Mouse (Mus musculus): ENCODE measurements around the gene Ddi2. TPM values are rescaled to one million over a fixed set of nuclear protein-coding genes. Genes with fewer than 3 reads are reported as not detected.

The Ddi2 gene
- polyA plus RNA-seq, 1 experiment from 2014 or later = 11.9 TPM

DNA sequence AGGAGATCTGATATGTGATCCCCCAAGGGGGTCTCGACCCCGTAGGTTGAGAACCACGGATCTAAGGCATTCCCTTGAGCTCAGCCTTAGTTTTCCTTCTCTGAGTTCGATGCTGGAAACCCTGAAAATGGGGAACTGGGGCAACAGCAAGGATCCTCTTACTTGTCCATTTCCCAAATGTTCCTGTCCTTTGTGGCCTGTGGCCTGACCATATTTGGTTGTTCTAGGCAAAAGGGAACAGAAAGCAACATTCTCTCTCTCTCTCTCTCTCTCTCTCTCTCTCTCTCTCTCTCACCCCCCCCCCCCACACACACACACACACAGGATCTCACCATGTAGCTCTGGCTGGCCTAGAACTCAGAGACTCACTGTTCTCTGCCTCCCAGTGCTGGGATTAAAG is 13.6 kb upstream of the Ddi2 start:
- Histone ChIP-seq H3K36me3 (no peaks in the 10 kb centered on the region), H3K9me3 (replicated peaks) (no peaks in the 10 kb centered on the region), H3K27me3 (replicated peaks) (no peaks in the 10 kb centered on the region), H3K4me1 (peaks cover 13% of the 10 kb centered on the region), H3K4me3 (replicated peaks) (no peak overlapping the region), H3K4me2 (no peak overlapping the region), H3K9ac (replicated peaks) (no peak overlapping the region), H3K27ac (replicated peaks) (no peak overlapping the region)
- ATAC-seq (ENCODE audit: low FRiP score) = no peak
- 83% methylated on average over 4 of the region's 4 CpGs for WGBS

DNA sequence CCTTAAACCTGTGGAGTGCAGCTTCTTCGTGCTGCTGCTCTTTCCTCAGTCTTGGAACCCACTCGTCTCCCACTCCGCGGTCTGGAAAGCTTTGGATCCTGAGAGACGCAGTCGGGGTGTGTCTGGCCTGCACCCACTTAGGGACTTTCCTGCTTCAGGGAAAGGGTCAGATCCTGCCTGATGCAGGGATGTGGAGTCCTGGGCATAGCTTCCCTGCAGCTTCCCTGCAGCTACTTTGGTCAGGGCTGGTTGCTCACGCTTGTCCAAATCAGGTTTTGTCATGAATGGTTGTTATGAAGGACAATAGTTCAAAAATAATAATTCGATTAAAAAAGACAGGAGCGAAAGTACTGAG is 12.0 kb upstream of the Ddi2 start:
- ATAC-seq (ENCODE audit: low FRiP score) = no peak; the same call in 1 of the 2 replicates
- peak overlapping the region; percentile 54 for H3K9ac ChIP-seq (replicated peaks)

DNA sequence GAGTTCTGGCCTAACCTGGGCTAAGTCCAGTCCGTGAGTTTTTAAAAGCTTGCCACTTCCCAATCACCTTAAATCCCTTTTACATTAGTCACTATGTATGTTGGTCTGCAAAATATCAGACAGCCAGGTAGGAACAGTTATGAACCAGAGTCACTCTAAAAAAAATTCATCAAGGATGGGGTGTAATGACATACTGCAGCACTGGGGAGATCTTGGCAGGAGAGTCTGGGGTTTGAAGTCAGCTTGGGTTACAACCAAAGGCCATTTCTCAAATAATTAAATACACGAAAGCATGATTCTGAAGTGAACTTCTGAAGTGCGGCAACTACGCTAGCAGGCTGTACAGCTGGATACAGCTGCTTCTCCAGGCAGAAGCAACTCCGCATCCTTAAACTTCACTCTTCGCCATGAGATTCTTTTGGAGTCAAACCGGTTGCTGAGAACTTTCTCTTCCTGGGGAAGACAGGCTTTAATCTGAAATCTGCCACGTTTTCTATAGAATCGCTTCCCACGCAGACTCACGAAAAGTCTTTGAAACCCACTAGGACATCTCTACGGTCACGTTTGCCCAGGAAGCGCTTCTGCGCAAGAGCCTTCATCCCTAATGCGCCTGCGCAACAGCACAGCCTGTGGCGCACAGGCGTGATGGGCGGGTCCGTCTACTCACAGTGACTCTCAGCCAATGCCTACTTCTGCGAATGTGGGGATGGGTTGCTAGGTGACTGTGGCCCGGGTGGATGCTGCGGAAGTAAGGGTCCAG is 11.4 kb upstream of the Ddi2 start:
- H3K27ac ChIP-seq (replicated peaks) = peak overlapping the region; percentile 72
- peak overlapping the region; percentile 54 for H3K9ac ChIP-seq (replicated peaks)
- H3K9me3 ChIP-seq (replicated peaks) = no peaks in the 10 kb centered on the region
- ATAC-seq (ENCODE audit: low FRiP score) = peak; percentile 98
- H3K4me2 ChIP-seq = peak overlapping the region; percentile 84
- H3K36me3 ChIP-seq = no peaks in the 10 kb centered on the region
- H3K4me1 ChIP-seq = peaks cover 13% of the 10 kb centered on the region
- H3K27me3 ChIP-seq (replicated peaks) = no peaks in the 10 kb centered on the region
- peak overlapping the region; percentile 48 for H3K4me3 ChIP-seq (replicated peaks)
- 7% methylated on average over 24 of the region's 24 CpGs for WGBS

More for the DNA sequence above, 12.0 kb upstream of the Ddi2 start:
- Histone ChIP-seq H3K4me3 (replicated peaks) (peak overlapping the region; percentile 48), H3K27ac (replicated peaks) (peak overlapping the region; percentile 64), H3K4me1 (peaks cover 13% of the 10 kb centered on the region), H3K9me3 (replicated peaks) (no peaks in the 10 kb centered on the region), H3K4me2 (peak overlapping the region; percentile 84), H3K36me3 (no peaks in the 10 kb centered on the region), H3K27me3 (replicated peaks) (no peaks in the 10 kb centered on the region)
- 28% methylated on average over 9 of the region's 9 CpGs for WGBS

DNA sequence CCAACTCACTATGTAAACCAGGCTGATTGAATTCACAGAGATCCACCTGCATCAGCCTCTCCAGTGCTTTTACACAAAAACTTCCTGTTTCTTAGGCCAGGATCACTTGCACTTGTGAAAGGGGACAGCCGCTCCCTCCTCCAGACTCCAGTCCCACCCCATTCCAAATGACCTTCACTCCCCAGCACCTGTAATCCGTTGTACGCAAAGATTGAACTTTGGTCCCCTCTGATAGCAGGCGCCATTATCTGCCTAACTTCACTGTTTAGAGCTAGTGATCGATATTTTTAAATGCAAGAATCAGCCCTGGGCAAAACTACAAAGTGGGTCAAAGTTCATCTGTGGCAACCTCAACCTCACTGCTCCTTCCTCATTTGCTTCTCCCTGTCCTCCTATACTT is 8.5 kb upstream of the Ddi2 start:
- Histone ChIP-seq H3K4me3 (replicated peaks) (no peak overlapping the region), H3K9ac (replicated peaks) (no peak overlapping the region), H3K4me1 (peaks cover 13% of the 10 kb centered on the region), H3K9me3 (replicated peaks) (no peaks in the 10 kb centered on the region), H3K36me3 (no peaks in the 10 kb centered on the region), H3K27me3 (replicated peaks) (no peaks in the 10 kb centered on the region), H3K27ac (replicated peaks) (no peak overlapping the region), H3K4me2 (no peak overlapping the region)
- 85% methylated on average over 5 of the region's 5 CpGs for WGBS
- ATAC-seq (ENCODE audit: low FRiP score) = no peak

DNA sequence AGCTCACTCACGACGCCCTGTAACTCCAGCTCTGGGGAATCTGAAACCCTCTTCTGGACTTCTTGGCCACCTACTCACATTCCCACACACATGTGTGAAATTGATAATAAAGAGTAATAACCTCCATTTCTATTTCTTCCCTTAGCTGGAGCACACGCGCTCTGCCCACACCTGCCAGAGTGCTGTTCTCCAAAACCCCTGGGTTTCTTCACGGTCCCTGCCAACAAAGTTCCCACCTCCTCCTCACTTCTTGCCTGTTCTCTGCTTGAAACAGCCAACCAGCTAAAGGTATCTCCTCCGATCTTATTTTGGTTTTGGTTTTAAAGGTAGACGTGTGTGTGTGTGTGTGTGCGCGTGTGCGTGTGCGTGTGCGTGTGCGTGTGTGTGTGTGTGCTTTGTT is 7.2 kb upstream of the Ddi2 start:
- no peaks in the 10 kb centered on the region for H3K36me3 ChIP-seq
- no peak overlapping the region for H3K9ac ChIP-seq (replicated peaks)
- 87% methylated on average over 13 of the region's 13 CpGs for WGBS
- no peak overlapping the region for H3K4me2 ChIP-seq
- peaks cover 11% of the 10 kb centered on the region for H3K4me1 ChIP-seq
- ATAC-seq (ENCODE audit: low FRiP score) = no peak
- H3K4me3 ChIP-seq (replicated peaks) = no peak overlapping the region
- H3K9me3 ChIP-seq (replicated peaks) = no peaks in the 10 kb centered on the region
- H3K27ac ChIP-seq (replicated peaks) = no peak overlapping the region
- no peaks in the 10 kb centered on the region for H3K27me3 ChIP-seq (replicated peaks)

DNA sequence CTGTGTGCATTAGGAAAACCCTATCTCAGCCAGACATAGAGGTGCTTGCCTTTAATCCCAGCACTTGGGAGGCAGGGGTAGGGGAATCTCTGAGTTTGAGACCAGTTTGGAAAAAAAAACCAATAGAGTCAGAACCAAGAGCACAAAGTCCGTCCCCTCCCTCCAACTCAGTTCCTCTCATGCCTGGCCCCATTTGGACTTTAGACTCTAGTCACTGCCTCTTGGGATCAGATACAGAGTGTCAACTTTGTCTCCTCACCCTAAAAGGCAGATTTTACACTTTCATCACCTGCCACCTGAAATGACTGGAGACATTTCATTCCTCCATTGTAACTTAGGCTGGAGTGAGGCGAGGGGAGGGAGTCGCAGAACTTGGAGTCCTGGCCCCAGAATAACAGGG is 6.0 kb upstream of the Ddi2 start:
- H3K9ac ChIP-seq (replicated peaks) = no peak overlapping the region
- 91% methylated on average over 3 of the region's 3 CpGs for WGBS
- H3K27ac ChIP-seq (replicated peaks) = no peak overlapping the region
- no peak for ATAC-seq (ENCODE audit: low FRiP score)
- no peaks in the 10 kb centered on the region for H3K9me3 ChIP-seq (replicated peaks)
- H3K4me3 ChIP-seq (replicated peaks) = no peak overlapping the region
- no peak overlapping the region for H3K4me2 ChIP-seq
- peaks cover 2% of the 10 kb centered on the region for H3K4me1 ChIP-seq
- no peaks in the 10 kb centered on the region for H3K36me3 ChIP-seq
- H3K27me3 ChIP-seq (replicated peaks) = no peaks in the 10 kb centered on the region

DNA sequence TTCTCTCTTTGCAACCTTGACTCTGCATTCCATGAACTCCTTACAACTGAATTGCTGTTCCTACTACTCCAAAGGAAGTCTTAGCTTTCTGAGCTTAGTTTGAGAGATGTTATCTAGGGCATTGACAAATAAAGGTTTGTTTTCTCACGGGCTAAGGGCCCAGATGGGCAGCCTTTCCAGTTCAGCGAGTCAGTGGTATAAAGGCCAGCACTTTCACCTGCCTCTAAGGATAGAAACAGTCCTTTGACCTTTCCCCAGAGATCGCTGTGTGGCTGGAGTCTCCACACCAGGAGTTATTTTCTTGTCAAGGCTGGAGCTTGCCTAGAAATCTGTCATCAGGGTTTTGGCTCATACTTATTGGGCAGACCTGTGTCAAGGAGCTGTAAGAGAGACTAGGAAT is 2.5 kb upstream of the Ddi2 start:
- Histone ChIP-seq H3K9me3 (replicated peaks) (no peaks in the 10 kb centered on the region), H3K4me1 (peaks cover 27% of the 10 kb centered on the region), H3K4me2 (no peak overlapping the region), H3K36me3 (no peaks in the 10 kb centered on the region), H3K27me3 (replicated peaks) (no peaks in the 10 kb centered on the region), H3K4me3 (replicated peaks) (no peak overlapping the region), H3K9ac (replicated peaks) (no peak overlapping the region), H3K27ac (replicated peaks) (no peak overlapping the region)
- no peak for ATAC-seq (ENCODE audit: low FRiP score)
- WGBS = 69% methylated on average over 3 of the region's 3 CpGs

DNA sequence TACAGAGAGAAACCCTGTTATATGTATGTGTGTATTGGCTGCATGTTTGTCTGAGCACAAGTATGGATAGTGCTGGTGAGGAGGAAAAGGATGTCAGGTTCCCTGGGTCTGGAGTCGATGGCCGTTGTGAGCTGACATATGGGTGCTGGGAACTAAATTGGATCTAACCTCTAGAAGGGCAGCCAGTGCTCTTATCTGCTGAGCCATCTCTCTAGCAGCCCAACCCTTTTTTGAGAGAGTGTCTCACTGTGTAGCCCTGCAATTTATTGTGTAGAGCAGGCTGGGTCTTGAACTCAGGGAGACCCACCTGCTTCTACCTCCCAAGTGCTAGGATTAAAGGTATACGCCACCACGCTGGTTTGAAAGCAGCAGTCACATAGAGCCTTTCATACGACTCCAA is 2.1 kb upstream of the Ddi2 start:
- peaks cover 27% of the 10 kb centered on the region for H3K4me1 ChIP-seq
- no peak overlapping the region for H3K4me2 ChIP-seq
- peaks cover 3% of the 10 kb centered on the region; the same call in 1 of the 2 replicates for H3K36me3 ChIP-seq
- no peak overlapping the region for H3K27ac ChIP-seq (replicated peaks)
- H3K9me3 ChIP-seq (replicated peaks) = no peaks in the 10 kb centered on the region
- 88% methylated on average over 5 of the region's 5 CpGs for WGBS
- no peak overlapping the region for H3K9ac ChIP-seq (replicated peaks)
- H3K27me3 ChIP-seq (replicated peaks) = no peaks in the 10 kb centered on the region
- no peak overlapping the region for H3K4me3 ChIP-seq (replicated peaks)
- ATAC-seq (ENCODE audit: low FRiP score) = no peak

DNA sequence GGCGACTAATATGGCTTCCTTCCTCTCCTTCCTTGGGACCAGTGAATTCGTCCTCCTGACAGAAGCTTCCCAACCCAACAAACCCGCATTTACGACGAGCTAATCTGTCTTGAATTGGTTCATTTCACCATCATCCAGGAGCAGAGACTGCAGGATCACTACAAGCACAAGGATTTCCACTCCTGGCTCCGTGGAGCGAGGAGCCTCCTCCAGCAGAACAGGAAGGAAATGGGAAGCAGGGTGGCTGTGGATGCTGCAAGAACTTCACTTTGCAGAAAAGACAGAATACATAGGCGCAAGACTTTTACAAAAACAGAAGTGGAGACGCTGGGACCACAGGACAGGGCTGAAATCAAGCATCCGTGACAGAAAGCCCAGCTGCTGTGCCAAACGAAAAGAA is 1.4 kb upstream of the Ddi2 start:
- WGBS = 61% methylated on average over 11 of the region's 11 CpGs
- no peak overlapping the region for H3K27ac ChIP-seq (replicated peaks)
- H3K4me2 ChIP-seq = no peak overlapping the region
- no peak for ATAC-seq (ENCODE audit: low FRiP score)
- peaks cover 27% of the 10 kb centered on the region for H3K4me1 ChIP-seq
- H3K9me3 ChIP-seq (replicated peaks) = no peaks in the 10 kb centered on the region
- H3K4me3 ChIP-seq (replicated peaks) = no peak overlapping the region
- no peaks in the 10 kb centered on the region for H3K27me3 ChIP-seq (replicated peaks)
- no peak overlapping the region for H3K9ac ChIP-seq (replicated peaks)
- H3K36me3 ChIP-seq = peaks cover 10% of the 10 kb centered on the region; the same call in 1 of the 2 replicates

DNA sequence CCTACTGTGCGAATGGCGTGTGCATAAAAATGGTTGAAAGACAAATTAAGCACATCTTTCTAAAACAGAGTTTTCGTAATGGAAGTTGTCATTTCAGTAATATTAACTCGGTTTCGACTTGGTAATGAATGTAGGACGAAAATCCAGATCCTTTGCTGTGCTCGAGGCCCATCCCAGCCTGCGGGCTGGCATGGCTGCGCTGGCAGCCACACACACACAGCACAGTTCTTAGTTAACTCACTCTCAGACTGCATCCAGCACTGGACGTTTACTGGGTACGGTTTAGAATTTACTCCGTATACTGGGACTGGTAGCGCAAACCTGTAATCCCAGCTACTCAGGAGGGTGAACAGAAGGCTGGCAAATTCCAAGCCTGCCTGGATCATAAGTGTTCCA is 452 bp upstream of the Ddi2 start:
- H3K9me3 ChIP-seq (replicated peaks) = no peaks in the 10 kb centered on the region
- peak overlapping the region; percentile 93 for H3K27ac ChIP-seq (replicated peaks)
- H3K9ac ChIP-seq (replicated peaks) = peak overlapping the region; percentile 99
- H3K4me3 ChIP-seq (replicated peaks) = peak overlapping the region; percentile 100
- peak; percentile 83 for ATAC-seq (ENCODE audit: low FRiP score)
- WGBS = 7% methylated on average over 13 of the region's 13 CpGs
- H3K4me2 ChIP-seq = peak overlapping the region; percentile 82
- H3K36me3 ChIP-seq = peaks cover 10% of the 10 kb centered on the region; the same call in 1 of the 2 replicates
- H3K4me1 ChIP-seq = peaks cover 27% of the 10 kb centered on the region
- no peaks in the 10 kb centered on the region for H3K27me3 ChIP-seq (replicated peaks)

DNA sequence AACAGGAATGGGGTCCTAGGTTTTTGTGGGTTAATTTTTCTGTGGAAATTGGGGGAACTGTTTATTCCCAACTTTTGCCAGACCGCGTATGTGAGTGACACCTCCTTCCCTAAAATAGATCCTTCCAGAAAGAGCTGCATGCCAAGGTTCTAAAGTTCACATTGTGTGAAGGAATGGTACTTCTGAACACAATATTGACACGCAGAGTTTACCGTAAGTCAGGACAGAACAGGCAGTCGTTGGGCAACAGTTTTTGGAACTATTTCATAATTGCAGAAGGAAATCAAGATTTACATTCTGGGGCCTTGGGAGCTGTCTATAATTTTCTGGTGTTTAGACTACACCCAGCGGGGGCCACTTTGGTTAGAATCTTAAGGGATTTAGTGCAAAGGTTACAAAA is 1.3 kb downstream of the Ddi2 start:
- 0 out of 2 replicates have a peak overlapping the region, but pooled peaks have one; percentile 99 for H3K9ac ChIP-seq (replicated peaks)
- H3K4me1 ChIP-seq = peaks cover 27% of the 10 kb centered on the region
- peak overlapping the region; percentile 82 for H3K4me2 ChIP-seq
- WGBS = 78% methylated on average over 6 of the region's 6 CpGs
- no peak for ATAC-seq (ENCODE audit: low FRiP score)
- H3K27ac ChIP-seq (replicated peaks) = no peak overlapping the region; the same call in 1 of the 2 replicates
- peak overlapping the region; percentile 100 for H3K4me3 ChIP-seq (replicated peaks)
- peaks cover 10% of the 10 kb centered on the region; the same call in 1 of the 2 replicates for H3K36me3 ChIP-seq
- H3K9me3 ChIP-seq (replicated peaks) = no peaks in the 10 kb centered on the region
- H3K27me3 ChIP-seq (replicated peaks) = no peaks in the 10 kb centered on the region

DNA sequence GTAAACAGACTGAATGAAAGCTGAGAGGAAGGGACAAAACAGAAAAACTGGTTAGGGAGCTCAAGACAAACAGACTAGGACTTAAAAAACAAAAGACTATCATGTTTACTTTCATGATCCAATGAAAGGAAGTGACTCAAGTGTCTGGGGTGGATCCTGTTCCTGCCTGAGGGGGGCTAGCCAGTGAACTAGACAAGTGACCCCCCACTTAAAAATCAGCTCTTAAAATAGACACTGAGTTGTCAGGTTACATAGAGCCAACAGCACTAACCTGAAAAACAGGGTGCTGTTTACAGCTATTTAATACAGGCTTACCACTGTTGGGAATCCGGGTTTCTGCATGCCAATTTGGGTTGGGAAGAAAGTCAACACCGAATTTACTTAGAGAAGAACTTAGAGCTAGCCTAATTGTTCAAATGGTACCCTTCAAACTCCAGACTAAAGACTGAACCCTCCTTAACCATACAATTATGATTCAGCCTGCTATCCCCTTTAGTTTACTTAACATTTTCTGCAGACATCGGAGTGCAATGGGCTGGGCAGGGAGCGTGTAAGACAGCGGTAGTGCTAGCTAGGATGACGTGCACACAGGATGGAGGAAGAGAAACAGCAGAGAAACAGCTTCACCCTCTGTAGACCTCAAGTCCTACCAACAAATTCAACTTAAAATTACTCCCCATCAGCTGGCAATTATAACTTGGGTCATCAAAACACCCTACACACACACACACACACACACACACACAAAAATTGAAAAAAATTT is 2.3 kb downstream of the Ddi2 start:
- 87% methylated on average over 6 of the region's 6 CpGs for WGBS
- peak overlapping the region; percentile 82 for H3K4me2 ChIP-seq
- H3K27ac ChIP-seq (replicated peaks) = 0 out of 2 replicates have a peak overlapping the region, but pooled peaks have one; percentile 18
- H3K4me1 ChIP-seq = peaks cover 27% of the 10 kb centered on the region
- no peaks in the 10 kb centered on the region for H3K27me3 ChIP-seq (replicated peaks)
- peaks cover 10% of the 10 kb centered on the region; the same call in 1 of the 2 replicates for H3K36me3 ChIP-seq
- H3K9me3 ChIP-seq (replicated peaks) = no peaks in the 10 kb centered on the region
- no peak overlapping the region for H3K4me3 ChIP-seq (replicated peaks)
- no peak overlapping the region for H3K9ac ChIP-seq (replicated peaks)
- no peak for ATAC-seq (ENCODE audit: low FRiP score)
